Mouse (Mus musculus): Measurements from ENCODE around the gene Anxa9. TPM values are rescaled to one million over a fixed set of nuclear protein-coding genes. Genes with fewer than 3 reads are reported as not detected.

The Anxa9 gene
- polyA plus RNA-seq, 1 experiment from 2014 or later = 0.56 TPM

- no peak for ATAC-seq (replicated peaks)
- H3K4me2 ChIP-seq = no peak overlapping the region
- H3K4me3 ChIP-seq = no peak overlapping the region
- H3K9me3 ChIP-seq = no peaks in the 10 kb centered on the region
- no peaks in the 10 kb centered on the region for H3K27me3 ChIP-seq (replicated peaks)
- H3K4me1 ChIP-seq = no peaks in the 10 kb centered on the region
- peaks cover 60% of the 10 kb centered on the region for H3K36me3 ChIP-seq (replicated peaks)
- H3K27ac ChIP-seq = no peak overlapping the region
- no peak overlapping the region for H3K9ac ChIP-seq
- WGBS = 53% methylated on average over 11 of the region's 11 CpGs
These were observed 43.8 kb downstream of the Anxa9 start for GRCm38 (mm10) chr3:95263089-95263739.

GRCm38 (mm10) chr3:95261975-95262374 is 45.0 kb downstream of the Anxa9 start:
- WGBS = 94% methylated on average over 4 of the region's 4 CpGs

GRCm38 (mm10) chr3:95256931-95257330 is 50.0 kb downstream of the Anxa9 start:
- H3K27me3 ChIP-seq (replicated peaks) = no peaks in the 10 kb centered on the region
- H3K27ac ChIP-seq = no peak overlapping the region
- H3K9me3 ChIP-seq = no peaks in the 10 kb centered on the region
- no peak overlapping the region for H3K9ac ChIP-seq
- H3K4me1 ChIP-seq = no peaks in the 10 kb centered on the region
- ATAC-seq (replicated peaks) = no peak
- peaks cover 68% of the 10 kb centered on the region for H3K36me3 ChIP-seq (replicated peaks)
- H3K4me2 ChIP-seq = no peak overlapping the region
- 83% methylated on average over 5 of the region's 5 CpGs for WGBS
- no peak overlapping the region for H3K4me3 ChIP-seq

More at GRCm38 (mm10) chr3:95261975-95262374, 45.0 kb downstream of the Anxa9 start:
- peaks cover 64% of the 10 kb centered on the region for H3K36me3 ChIP-seq (replicated peaks)
- H3K9me3 ChIP-seq = no peaks in the 10 kb centered on the region
- H3K4me3 ChIP-seq = no peak overlapping the region
- H3K27me3 ChIP-seq (replicated peaks) = no peaks in the 10 kb centered on the region
- no peak overlapping the region for H3K4me2 ChIP-seq
- ATAC-seq (replicated peaks) = no peak
- no peak overlapping the region for H3K27ac ChIP-seq
- H3K9ac ChIP-seq = no peak overlapping the region
- no peaks in the 10 kb centered on the region for H3K4me1 ChIP-seq

GRCm38 (mm10) chr3:95250783-95251424 is 56.1 kb downstream of the Anxa9 start, which contains the start of gene Bnipl:
TSS of gene Bnipl (minus strand) at chr3:95251193.
- no peaks in the 10 kb centered on the region for H3K4me1 ChIP-seq
- 66% methylated on average over 7 of the region's 7 CpGs for WGBS
- no peak within 1 kb of the TSS for H3K4me2 ChIP-seq
- H3K27ac ChIP-seq = no peak within 1 kb of the TSS
- H3K9me3 ChIP-seq = no peaks in the 10 kb centered on the region
- no peak within 1 kb of the TSS for H3K4me3 ChIP-seq
- no peaks in the 10 kb centered on the region for H3K27me3 ChIP-seq (replicated peaks)
- peaks cover 20% of the 10 kb centered on the region; the same call in 1 of the 2 replicates for H3K36me3 ChIP-seq (replicated peaks)
- no peak for ATAC-seq (replicated peaks)
- no peak within 1 kb of the TSS for H3K9ac ChIP-seq

GRCm38 (mm10) chr3:95250361-95250760 is 56.6 kb downstream of the Anxa9 start:
- WGBS = 85% methylated on average over 5 of the region's 5 CpGs
- H3K36me3 ChIP-seq (replicated peaks) = peaks cover 18% of the 10 kb centered on the region; the same call in 1 of the 2 replicates
- ATAC-seq (replicated peaks) = no peak

GRCm38 (mm10) chr3:95247660-95248336 is 59.2 kb downstream of the Anxa9 start:
- Histone ChIP-seq H3K36me3 (replicated peaks) (peaks cover 6% of the 10 kb centered on the region; the same call in 1 of the 2 replicates), H3K27me3 (replicated peaks) (no peaks in the 10 kb centered on the region), H3K4me3 (no peak overlapping the region), H3K4me2 (no peak overlapping the region), H3K9me3 (no peaks in the 10 kb centered on the region), H3K9ac (no peak overlapping the region), H3K27ac (no peak overlapping the region), H3K4me1 (no peaks in the 10 kb centered on the region)
- WGBS = 87% methylated on average over 1 of the region's 1 CpGs
- ATAC-seq (replicated peaks) = no peak

More at GRCm38 (mm10) chr3:95250361-95250760, 56.6 kb downstream of the Anxa9 start:
- no peak overlapping the region for H3K27ac ChIP-seq
- H3K4me1 ChIP-seq = no peaks in the 10 kb centered on the region
- H3K9me3 ChIP-seq = no peaks in the 10 kb centered on the region
- no peaks in the 10 kb centered on the region for H3K27me3 ChIP-seq (replicated peaks)
- H3K4me2 ChIP-seq = no peak overlapping the region
- H3K4me3 ChIP-seq = no peak overlapping the region
- no peak overlapping the region for H3K9ac ChIP-seq

GRCm38 (mm10) chr3:95246465-95247231 is 60.3 kb downstream of the Anxa9 start:
- Histone ChIP-seq H3K36me3 (replicated peaks) (0 out of 2 replicates have a peak, but pooled peaks cover 6% of the 10 kb centered on the region), H3K27ac (no peak overlapping the region), H3K27me3 (replicated peaks) (no peaks in the 10 kb centered on the region), H3K9me3 (no peaks in the 10 kb centered on the region), H3K9ac (no peak overlapping the region), H3K4me3 (no peak overlapping the region), H3K4me2 (no peak overlapping the region), H3K4me1 (no peaks in the 10 kb centered on the region)
- ATAC-seq (replicated peaks) = no peak
- 83% methylated on average over 5 of the region's 5 CpGs for WGBS

Other genes starting within 250 kb of the Anxa9 start
- gene Pip5k1a, start 200.2 kb downstream of the Anxa9 start, polyA plus RNA-seq (2015; fragmentation: Nextera tagmentation; extraction: Ambion mirVana) = 17.2 and 17.4 TPM in 2 replicates
- gene Vps72, start 196.2 kb downstream of the Anxa9 start, polyA plus RNA-seq (2015; fragmentation: Nextera tagmentation; extraction: Ambion mirVana) = 212 and 216 TPM in 2 replicates
- gene Tmod4, start 182.7 kb downstream of the Anxa9 start, polyA plus RNA-seq (2015; fragmentation: Nextera tagmentation; extraction: Ambion mirVana) = 1.7 and 2.0 TPM in 2 replicates
- gene Scnm1, start 173.2 kb downstream of the Anxa9 start, polyA plus RNA-seq (2015; fragmentation: Nextera tagmentation; extraction: Ambion mirVana) = 89.8 and 90.0 TPM in 2 replicates
- gene Lysmd1, start 173.1 kb downstream of the Anxa9 start, polyA plus RNA-seq (2015; fragmentation: Nextera tagmentation; extraction: Ambion mirVana) = 48.9 and 52.1 TPM in 2 replicates
- gene Tnfaip8l2, start 164.8 kb downstream of the Anxa9 start, polyA plus RNA-seq (2015; fragmentation: Nextera tagmentation; extraction: Ambion mirVana) = 3.0 and 3.6 TPM in 2 replicates
- 33.1 and 42.6 TPM in 2 replicates for gene Sema6c, start 146.7 kb downstream of the Anxa9 start, polyA plus RNA-seq (2015; fragmentation: Nextera tagmentation; extraction: Ambion mirVana)
- 3.4 and 3.7 TPM in 2 replicates for gene Gabpb2, start 89.3 kb downstream of the Anxa9 start, polyA plus RNA-seq (2015; fragmentation: Nextera tagmentation; extraction: Ambion mirVana)
- gene Cdc42se1, start 78.4 kb downstream of the Anxa9 start, polyA plus RNA-seq (2015; fragmentation: Nextera tagmentation; extraction: Ambion mirVana) = 49.3 and 58.5 TPM in 2 replicates
- gene Mllt11, start 75.0 kb downstream of the Anxa9 start, polyA plus RNA-seq (2015; fragmentation: Nextera tagmentation; extraction: Ambion mirVana) = 358 and 361 TPM in 2 replicates
- gene Gm128, start 65.6 kb downstream of the Anxa9 start, polyA plus RNA-seq (2015; fragmentation: Nextera tagmentation; extraction: Ambion mirVana) = 0.11 and 0.19 TPM in 2 replicates
- gene Bnipl, start 56.0 kb downstream of the Anxa9 start, polyA plus RNA-seq (2015; fragmentation: Nextera tagmentation; extraction: Ambion mirVana) = 0.22 and 0.33 TPM in 2 replicates
- gene Mindy1, start 25.8 kb downstream of the Anxa9 start, polyA plus RNA-seq (2015; fragmentation: Nextera tagmentation; extraction: Ambion mirVana) = 43.0 and 43.7 TPM in 2 replicates
- 67.9 and 76.9 TPM in 2 replicates for gene Prune1, start 25.1 kb downstream of the Anxa9 start, polyA plus RNA-seq (2015; fragmentation: Nextera tagmentation; extraction: Ambion mirVana)
- 97.6 and 97.8 TPM in 2 replicates for gene Cers2, start 7.6 kb upstream of the Anxa9 start, polyA plus RNA-seq (2015; fragmentation: Nextera tagmentation; extraction: Ambion mirVana)
- 43.4 and 45.4 TPM in 2 replicates for gene Setdb1, start 50.0 kb upstream of the Anxa9 start, polyA plus RNA-seq (2015; fragmentation: Nextera tagmentation; extraction: Ambion mirVana)
- gene 4930558C23Rik, start 95.7 kb upstream of the Anxa9 start, polyA plus RNA-seq (2015; fragmentation: Nextera tagmentation; extraction: Ambion mirVana) = not detected in 2 replicates
- 17.7 and 19.7 TPM in 2 replicates for gene Arnt, start 127.2 kb upstream of the Anxa9 start, polyA plus RNA-seq (2015; fragmentation: Nextera tagmentation; extraction: Ambion mirVana)
- gene Ctsk, start 192.1 kb upstream of the Anxa9 start, polyA plus RNA-seq (2015; fragmentation: Nextera tagmentation; extraction: Ambion mirVana) = 6.5 and 8.0 TPM in 2 replicates
- gene Ctss, start 219.6 kb upstream of the Anxa9 start, polyA plus RNA-seq (2015; fragmentation: Nextera tagmentation; extraction: Ambion mirVana) = 11.1 and 12.9 TPM in 2 replicates

All from midbrain, embryonic 15.5 days (tissue).